Mouse (Mus musculus) forebrain, embryonic 11.5 days (tissue): ENCODE data around the gene Lmx1b. TPM values are rescaled to one million over a fixed set of nuclear protein-coding genes. Genes with fewer than 3 reads are reported as not detected.

Source experiments
- ATAC-seq: fragments of 200-750 bp; cut with Nextera tagmentation; replicated peaks from 2 replicates; pipeline ENCODE4 v1.8.0; 2017; ENCODE audit warnings: moderate TSS enrichment; ENCODE audit not compliant: low FRiP score
- DNase-seq: peaks from one replicate; pipeline ENCODE4 v3.0.0-alpha.2; 2017; ENCODE audit warnings: low spot score
- H3K27ac ChIP-seq: fragments of 300-500 bp; sonication (generic); 2 replicates; pipeline ENCODE4 v1.5.1; 2014; ENCODE audit warnings: low read depth, low read length
- H3K27me3 ChIP-seq: fragments of 300-500 bp; sonication (generic); 2 replicates; pipeline ENCODE4 v1.6.1; 2014; ENCODE audit warnings: mild to moderate bottlenecking, low read length, mixed read lengths; ENCODE audit not compliant: control insufficient read depth, insufficient read depth
- H3K36me3 ChIP-seq: fragments of 300-500 bp; sonication (generic); 2 replicates; pipeline ENCODE4 v1.6.1; 2014; ENCODE audit warnings: mild to moderate bottlenecking, low read length, moderate library complexity, mixed read lengths; ENCODE audit not compliant: control insufficient read depth, insufficient read depth
- H3K4me1 ChIP-seq: fragments of 300-500 bp; sonication (generic); replicated peaks from 2 replicates; pipeline ENCODE4 v1.6.1; 2014; ENCODE audit warnings: low read length, mixed read lengths; ENCODE audit not compliant: control insufficient read depth, insufficient read depth
- H3K4me2 ChIP-seq: fragments of 300-500 bp; sonication (generic); 2 replicates; pipeline ENCODE4 v1.6.1; 2014; ENCODE audit warnings: low read depth, mild to moderate bottlenecking, low read length, moderate library complexity, mixed read lengths; ENCODE audit not compliant: severe bottlenecking
- H3K4me3 ChIP-seq: fragments of 300-500 bp; sonication (generic); 2 replicates; pipeline ENCODE4 v1.5.1; 2014; ENCODE audit warnings: low read depth, low read length
- H3K9ac ChIP-seq: fragments of 300-500 bp; sonication (generic); 2 replicates; pipeline ENCODE4 v1.6.1; 2014; ENCODE audit warnings: low read length
- H3K9me3 ChIP-seq: fragments of 300-500 bp; sonication (generic); 2 replicates; pipeline ENCODE4 v1.6.1; 2016; ENCODE audit warnings: low read length, mixed read lengths; ENCODE audit not compliant: control insufficient read depth
- WGBS: fragments of 180-500 bp; shearing (Covaris S2); extraction: QIAGEN DNeasy Blood & Tissue Kit; methylation state at CpG from one replicate; pipeline ENCODE4 v1.1.7; 2014; 5-methylcytosine and 5-hydroxymethylcytosine counted together
- polyA plus RNA-seq: library from polyadenylated mRNA; unstranded; fragments of >200 nt; fragmentation: Nextera tagmentation; extraction: Ambion mirVana; gene quantifications from 2 replicates; pipeline ENCODE4 v1.2.1, GENCODE M21; 2014

Lmx1b gene
- polyA plus RNA-seq: 1.0 and 1.6 TPM in 2 replicates

DNA sequence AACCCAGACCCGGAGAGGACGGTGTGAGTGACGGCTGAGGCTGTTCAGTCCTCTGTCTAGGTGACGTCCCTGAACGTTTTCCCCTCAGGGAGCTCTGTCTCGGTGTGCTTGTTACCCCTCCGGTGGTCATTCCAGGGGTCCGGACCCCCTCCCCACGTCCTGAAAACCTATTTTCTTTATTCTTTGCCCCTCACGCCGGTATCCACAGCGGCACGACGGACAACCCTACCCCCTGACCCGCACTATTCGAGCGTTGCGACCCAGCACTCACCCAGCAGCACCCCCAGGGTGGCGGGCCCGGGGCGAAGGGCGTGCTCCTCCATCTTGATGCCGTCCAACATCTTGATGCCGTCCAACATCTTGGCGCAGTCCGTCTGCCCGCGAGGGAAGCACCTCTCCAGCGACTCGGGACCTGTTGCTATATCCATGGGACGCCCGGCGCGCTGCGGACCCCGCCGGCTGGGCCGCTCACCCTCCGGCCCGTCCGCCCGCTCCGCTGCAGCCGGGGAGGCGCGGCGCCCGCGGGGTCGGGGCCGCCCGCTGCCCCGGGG lies at the start of gene Lmx1b:
Gene Lmx1b, minus strand, starts transcription at position 341 of the 551 bp plus-strand sequence.
- Histone ChIP-seq H3K4me3 (peak within 1 kb of the TSS; percentile 43), H3K9ac (no peak within 1 kb of the TSS; the same call in none of the 2 replicates), H3K9me3 (no peaks in the 10 kb centered on the region), H3K4me1 (peaks cover 25% of the 10 kb centered on the region), H3K27ac (no peak within 1 kb of the TSS), H3K4me2 (peak within 1 kb of the TSS; percentile 59), H3K36me3 (no peaks in the 10 kb centered on the region), H3K27me3 (peaks cover 97% of the 10 kb centered on the region)
- under 1% methylated on average over 53 of the region's 53 CpGs for WGBS
- DNase-seq: peak; percentile 67
- no peak for ATAC-seq

DNA sequence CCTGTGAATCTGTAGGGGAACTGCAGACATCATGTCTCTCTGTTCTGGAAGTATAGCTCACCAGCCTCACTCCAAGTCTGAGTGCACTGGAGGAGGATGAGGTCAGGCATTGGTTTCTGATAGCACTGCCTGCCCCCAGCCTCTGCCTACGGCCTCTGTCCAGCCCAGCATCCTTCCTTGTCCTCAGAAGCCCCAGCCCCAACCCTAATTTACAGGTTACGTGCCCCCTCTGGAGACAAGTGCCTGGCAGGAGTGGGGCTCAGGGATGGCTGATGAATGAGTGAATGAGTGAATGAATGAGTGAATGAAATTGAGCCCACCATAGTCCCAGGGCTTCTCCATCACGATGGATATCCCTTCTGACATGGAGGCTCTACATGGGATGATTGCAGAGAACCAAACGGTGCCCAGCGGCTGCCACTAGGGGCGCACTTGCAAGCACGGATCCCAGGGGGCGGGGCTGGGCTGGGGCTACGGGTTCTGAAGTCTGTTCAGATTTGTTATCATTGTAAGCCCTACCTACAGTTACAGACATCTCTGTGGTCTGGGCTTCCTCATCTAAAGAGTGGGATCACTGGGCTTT lies 49.7 kb upstream of the Lmx1b start:
- H3K27ac ChIP-seq: no peak overlapping the region
- 28% methylated on average over 9 of the region's 9 CpGs for WGBS
- ATAC-seq: no peak; the same call in 1 of the 2 replicates

DNA sequence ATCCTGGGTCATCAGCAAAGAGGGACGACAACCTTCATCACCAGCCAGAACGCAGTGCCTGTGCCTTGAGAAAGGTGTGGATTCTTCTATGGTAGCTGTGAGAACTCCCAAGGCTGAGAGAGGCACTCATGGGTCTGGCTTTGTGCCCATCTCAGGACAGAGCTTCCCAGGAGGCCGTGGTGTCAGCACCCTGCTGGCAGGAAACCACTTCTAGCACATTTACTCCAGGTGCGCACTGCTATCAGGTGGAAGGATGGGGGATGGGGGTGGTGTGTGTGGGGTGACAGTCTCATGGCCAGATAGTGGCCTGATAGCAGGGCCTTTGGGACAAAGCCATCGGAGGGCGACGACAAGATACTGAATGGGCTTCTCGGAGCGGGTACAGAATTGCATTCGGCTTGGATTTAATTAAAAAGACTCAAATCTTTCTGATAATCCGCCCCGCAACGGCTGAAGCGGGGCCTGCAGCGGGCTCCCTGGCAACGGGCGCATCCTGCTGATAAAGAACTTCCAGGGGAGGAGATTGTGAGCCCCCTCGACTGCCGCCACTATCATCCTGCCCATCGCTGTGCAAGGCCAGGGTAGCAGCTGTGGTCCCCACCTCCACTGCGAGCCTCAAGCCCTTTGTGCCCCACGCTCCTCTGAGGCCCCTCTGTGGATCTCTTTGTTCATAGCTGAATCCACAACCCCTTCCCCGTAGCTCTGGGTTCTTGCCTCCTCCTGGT lies 49.0 kb upstream of the Lmx1b start:
- peaks cover 4% of the 10 kb centered on the region; the same call in 1 of the 2 replicates for H3K9me3 ChIP-seq
- H3K9ac ChIP-seq: peak overlapping the region; percentile 29; the same call in 1 of the 2 replicates
- H3K4me1 ChIP-seq: peaks cover 5% of the 10 kb centered on the region; the same call in 1 of the 2 replicates
- no peaks in the 10 kb centered on the region for H3K36me3 ChIP-seq
- no peak for DNase-seq
- H3K27ac ChIP-seq: no peak overlapping the region
- no peak overlapping the region for H3K4me2 ChIP-seq
- no peak for ATAC-seq
- no peaks in the 10 kb centered on the region; the same call in none of the 2 replicates for H3K27me3 ChIP-seq
- WGBS: 44% methylated on average over 23 of the region's 23 CpGs
- H3K4me3 ChIP-seq: no peak overlapping the region

More for the DNA sequence above, 49.7 kb upstream of the Lmx1b start:
- peaks cover 5% of the 10 kb centered on the region; the same call in 1 of the 2 replicates for H3K4me1 ChIP-seq
- peak overlapping the region; percentile 29; the same call in 1 of the 2 replicates for H3K9ac ChIP-seq
- no peak overlapping the region for H3K4me3 ChIP-seq
- H3K9me3 ChIP-seq: peaks cover 4% of the 10 kb centered on the region; the same call in 1 of the 2 replicates
- H3K36me3 ChIP-seq: no peaks in the 10 kb centered on the region
- no peaks in the 10 kb centered on the region; the same call in none of the 2 replicates for H3K27me3 ChIP-seq
- no peak overlapping the region for H3K4me2 ChIP-seq
- DNase-seq: peak; percentile 86

DNA sequence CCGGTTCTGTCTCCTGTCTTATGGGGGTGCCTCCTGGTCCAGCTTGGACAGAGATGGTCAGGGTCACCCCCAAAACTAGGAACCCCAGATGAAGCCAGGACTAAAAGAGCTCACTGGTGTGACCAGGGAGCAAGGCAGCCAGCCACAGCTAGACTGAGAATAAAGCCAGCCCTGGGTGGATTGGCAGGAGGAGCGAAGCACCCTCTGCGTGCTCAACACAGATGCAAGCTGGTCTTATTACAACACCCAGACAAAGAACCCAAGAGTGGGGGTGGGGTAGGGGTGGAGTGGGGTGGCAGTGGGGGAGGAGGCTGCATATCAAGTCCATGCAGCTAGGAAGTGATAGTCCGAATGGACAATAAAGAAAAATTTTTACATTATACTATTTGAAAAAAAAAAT lies 43.3 kb upstream of the Lmx1b start:
- H3K9ac ChIP-seq: no peak overlapping the region; the same call in none of the 2 replicates
- DNase-seq (no peak), ATAC-seq (no peak)
- H3K4me2 ChIP-seq: no peak overlapping the region
- no peaks in the 10 kb centered on the region for H3K27me3 ChIP-seq
- peaks cover 5% of the 10 kb centered on the region; the same call in 1 of the 2 replicates for H3K4me1 ChIP-seq
- no peaks in the 10 kb centered on the region for H3K36me3 ChIP-seq
- H3K9me3 ChIP-seq: peaks cover 4% of the 10 kb centered on the region; the same call in 1 of the 2 replicates
- H3K27ac ChIP-seq: no peak overlapping the region
- H3K4me3 ChIP-seq: no peak overlapping the region
- WGBS: 58% methylated on average over 4 of the region's 4 CpGs

DNA sequence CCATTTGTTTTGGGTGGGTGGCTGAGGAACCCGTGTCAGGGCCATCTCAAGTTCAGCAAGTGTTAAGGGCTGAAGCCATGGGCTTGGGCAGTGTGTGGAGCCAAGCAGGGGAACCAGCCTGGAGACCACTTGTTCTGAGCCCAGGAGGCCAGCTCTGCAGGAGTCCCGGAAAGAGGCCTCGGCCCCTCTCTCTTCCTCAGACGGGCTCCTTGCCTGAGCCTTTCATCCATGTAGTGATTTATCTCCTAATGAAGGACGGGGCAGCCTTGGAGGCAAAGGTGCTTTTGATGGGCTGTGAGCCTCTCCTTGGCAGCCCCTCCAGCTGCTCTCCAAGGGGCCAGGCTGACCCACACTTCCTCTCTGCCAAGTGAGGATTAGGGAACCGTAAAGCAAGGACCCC lies 42.8 kb upstream of the Lmx1b start:
- no peak overlapping the region for H3K4me2 ChIP-seq
- DNase-seq: no peak
- ATAC-seq: no peak
- WGBS: 39% methylated on average over 6 of the region's 6 CpGs
- H3K36me3 ChIP-seq: no peaks in the 10 kb centered on the region
- no peak overlapping the region for H3K27ac ChIP-seq
- no peak overlapping the region; the same call in none of the 2 replicates for H3K9ac ChIP-seq
- H3K27me3 ChIP-seq: no peaks in the 10 kb centered on the region
- peaks cover 4% of the 10 kb centered on the region; the same call in 1 of the 2 replicates for H3K9me3 ChIP-seq
- peaks cover 5% of the 10 kb centered on the region; the same call in 1 of the 2 replicates for H3K4me1 ChIP-seq
- no peak overlapping the region for H3K4me3 ChIP-seq

DNA sequence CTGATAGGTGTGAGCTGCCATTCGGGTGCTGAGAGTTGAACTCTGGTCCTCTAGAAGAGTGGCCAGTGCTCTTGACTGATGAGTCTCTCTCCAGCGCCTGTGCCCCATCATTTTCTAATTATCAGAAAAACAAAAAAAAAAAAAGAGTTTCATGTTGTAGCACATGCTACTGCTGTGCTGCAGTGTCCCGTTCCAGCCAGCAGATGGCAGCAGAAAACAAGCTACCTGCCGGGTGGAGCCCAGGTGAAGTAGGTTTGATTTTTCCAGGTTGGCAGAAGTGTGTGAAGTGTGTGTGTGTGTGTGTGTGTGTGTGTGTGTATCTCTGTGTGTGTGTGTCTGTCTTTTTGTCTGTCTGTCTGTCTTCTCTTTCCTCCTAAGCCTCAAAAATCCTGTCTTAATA lies 41.9 kb upstream of the Lmx1b start:
- DNase-seq: peak; percentile 83
- Histone ChIP-seq H3K27ac (no peak overlapping the region), H3K4me2 (no peak overlapping the region), H3K27me3 (no peaks in the 10 kb centered on the region), H3K4me1 (peaks cover 5% of the 10 kb centered on the region; the same call in 1 of the 2 replicates), H3K36me3 (no peaks in the 10 kb centered on the region), H3K4me3 (no peak overlapping the region), H3K9me3 (peaks cover 1% of the 10 kb centered on the region; the same call in 1 of the 2 replicates), H3K9ac (no peak overlapping the region)
- WGBS: 10% methylated on average over 4 of the region's 4 CpGs
- no peak for ATAC-seq

DNA sequence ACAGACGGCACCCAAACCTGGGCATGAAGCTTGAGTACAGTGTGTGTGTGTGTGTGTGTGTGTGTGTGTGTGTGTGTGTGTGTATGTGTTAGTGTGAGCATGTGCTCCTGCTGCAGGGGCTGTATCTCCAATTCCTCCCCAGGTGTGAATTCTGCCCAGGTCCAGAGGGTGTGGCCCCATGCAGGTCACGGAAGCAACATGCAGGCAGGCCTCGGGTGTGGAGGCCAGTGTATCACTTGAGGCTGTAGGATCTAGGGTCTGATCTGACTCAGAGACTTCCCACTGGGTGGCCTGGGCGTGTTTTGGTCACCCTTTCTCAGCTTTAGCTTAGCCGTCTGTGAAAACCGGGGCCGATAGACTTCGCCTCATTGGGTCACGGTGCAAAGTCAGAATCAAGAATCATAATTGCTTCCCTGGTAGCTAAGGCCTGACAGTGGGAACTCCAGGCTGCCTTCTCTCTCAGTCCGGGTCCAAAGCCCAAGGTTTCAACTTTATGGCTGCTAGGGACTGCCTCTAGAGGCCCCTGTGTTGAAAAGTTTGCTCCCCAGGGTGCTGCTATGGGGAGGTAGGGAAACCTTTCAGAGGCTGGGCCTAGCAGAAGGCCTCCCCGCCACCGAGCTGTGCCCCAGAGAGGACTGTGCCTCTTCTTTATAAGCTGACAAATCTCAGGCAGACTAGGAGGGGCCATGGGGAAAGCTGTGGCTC lies 38.8 kb upstream of the Lmx1b start:
- no peak for ATAC-seq
- H3K4me1 ChIP-seq: peaks cover 5% of the 10 kb centered on the region; the same call in 1 of the 2 replicates
- H3K27me3 ChIP-seq: no peaks in the 10 kb centered on the region
- no peak overlapping the region for H3K9ac ChIP-seq
- H3K36me3 ChIP-seq: no peaks in the 10 kb centered on the region
- H3K4me2 ChIP-seq: no peak overlapping the region
- H3K9me3 ChIP-seq: no peaks in the 10 kb centered on the region
- DNase-seq: no peak
- H3K4me3 ChIP-seq: no peak overlapping the region
- no peak overlapping the region for H3K27ac ChIP-seq
- 69% methylated on average over 12 of the region's 12 CpGs for WGBS
